Mouse (Mus musculus) megakaryocyte, embryonic 14.5 days (primary cell): ENCODE results near the gene Mycbpap. TPM values are rescaled to one million over a fixed set of nuclear protein-coding genes. Genes with fewer than 3 reads are reported as not detected.

Experiments used
- H3K27me3 ChIP-seq: replicated peaks from 2 replicates; pipeline ENCODE3; 2012; ENCODE audit warnings: inconsistent platforms
- H3K36me3 ChIP-seq: replicated peaks from 2 replicates; pipeline ENCODE3; 2012; ENCODE audit warnings: low read length, inconsistent platforms, mixed read lengths
- H3K4me1 ChIP-seq: 2 replicates; pipeline ENCODE4 v1.6.1; 2012; ENCODE audit warnings: inconsistent platforms
- H3K4me3 ChIP-seq: replicated peaks from 2 replicates; pipeline ENCODE3; 2012; ENCODE audit warnings: moderate library complexity, mild to moderate bottlenecking, inconsistent platforms
- H3K9me3 ChIP-seq: 2 replicates; pipeline ENCODE4 v1.6.1; 2012; ENCODE audit warnings: inconsistent platforms
- FLI1 ChIP-seq: IDR thresholded peaks from 2 replicates; pipeline ENCODE4 v1.6.1; 2012; ENCODE audit warnings: low read length, inconsistent platforms, mixed read lengths
- GATA1 ChIP-seq: IDR thresholded peaks from 3 replicates; pipeline ENCODE4 v1.6.1; 2012; ENCODE audit warnings: mixed read lengths, low read length, inconsistent platforms, borderline replicate concordance
- polyA plus RNA-seq: library from polyadenylated mRNA; stranded (reverse); fragments of >175 nt; gene quantifications from 2 replicates; pipeline ENCODE4 v1.2.3, GENCODE M21; 2012; ENCODE audit warnings: low replicate concordance; ENCODE audit not compliant: insufficient read depth

Gene Mycbpap
- polyA plus RNA-seq, 1 experiment = not detected

DNA sequence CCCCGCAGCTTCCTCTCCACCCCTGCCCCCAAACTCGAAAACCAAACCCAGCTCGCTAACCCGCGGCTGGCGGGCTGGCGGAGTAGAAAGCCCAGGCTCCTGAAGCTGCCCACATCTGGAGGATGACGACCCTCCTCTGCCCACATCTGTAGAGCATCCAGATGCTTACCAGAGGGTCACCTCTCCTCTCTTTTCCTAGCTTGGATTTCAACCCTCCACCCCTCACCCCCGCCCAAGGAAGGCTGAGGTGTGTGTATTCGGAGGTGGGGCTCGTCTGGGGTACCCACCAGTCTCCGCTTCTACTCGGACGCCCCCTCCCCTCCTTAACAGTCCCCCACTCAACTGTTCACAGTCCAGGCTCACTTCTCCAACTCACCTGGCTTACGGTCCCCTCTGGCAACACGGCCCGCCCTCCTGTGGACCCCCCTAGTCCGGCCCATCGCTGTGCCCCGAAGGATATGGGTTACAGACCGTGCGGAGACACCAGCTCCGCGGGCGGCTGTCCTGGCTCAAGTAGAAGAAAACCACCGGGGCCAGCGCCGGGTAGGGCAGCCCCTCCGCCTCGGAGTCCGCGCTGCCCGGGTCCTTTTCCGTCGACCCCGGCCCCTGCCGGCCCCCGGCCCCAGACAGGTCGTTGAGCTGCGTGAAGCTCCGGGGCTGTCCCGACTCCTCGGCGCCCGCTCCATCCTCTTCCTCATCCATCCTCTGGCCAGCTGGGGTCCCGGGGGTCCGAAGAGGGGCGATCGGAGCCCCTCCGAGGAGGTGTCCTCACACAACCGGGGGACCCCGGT lies 48.4 kb downstream of the Mycbpap start:
- H3K27me3 ChIP-seq = peaks cover 98% of the 10 kb centered on the region
- no peaks in the 10 kb centered on the region for H3K36me3 ChIP-seq
- no peaks in the 10 kb centered on the region for H3K9me3 ChIP-seq
- no peak for TF ChIP-seq GATA1
- no peak for TF ChIP-seq FLI1
- peak overlapping the region; percentile 88 for H3K4me3 ChIP-seq
- peaks cover 28% of the 10 kb centered on the region for H3K4me1 ChIP-seq

DNA sequence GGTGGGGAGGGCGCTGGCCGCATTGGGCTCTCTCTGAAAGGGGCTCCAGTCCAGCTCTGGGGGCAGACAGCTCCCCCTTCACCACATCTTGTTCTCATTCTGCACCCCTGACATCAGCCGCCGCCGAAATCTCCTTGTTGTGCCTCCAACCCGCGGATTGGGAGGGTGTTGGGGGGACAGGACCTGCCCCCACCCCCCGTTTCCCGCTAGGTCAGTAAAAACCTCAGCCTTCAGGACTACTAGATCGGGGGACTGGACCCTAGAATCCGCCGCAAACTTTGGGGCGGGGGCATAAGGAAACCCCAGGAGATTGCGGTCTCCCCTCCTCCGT lies 49.0 kb downstream of the Mycbpap start:
- no peak overlapping the region for H3K4me3 ChIP-seq
- peaks cover 28% of the 10 kb centered on the region for H3K4me1 ChIP-seq
- H3K9me3 ChIP-seq = no peaks in the 10 kb centered on the region
- no peak for TF ChIP-seq FLI1
- TF ChIP-seq GATA1 = no peak
- H3K27me3 ChIP-seq = peaks cover 97% of the 10 kb centered on the region
- no peaks in the 10 kb centered on the region for H3K36me3 ChIP-seq

DNA sequence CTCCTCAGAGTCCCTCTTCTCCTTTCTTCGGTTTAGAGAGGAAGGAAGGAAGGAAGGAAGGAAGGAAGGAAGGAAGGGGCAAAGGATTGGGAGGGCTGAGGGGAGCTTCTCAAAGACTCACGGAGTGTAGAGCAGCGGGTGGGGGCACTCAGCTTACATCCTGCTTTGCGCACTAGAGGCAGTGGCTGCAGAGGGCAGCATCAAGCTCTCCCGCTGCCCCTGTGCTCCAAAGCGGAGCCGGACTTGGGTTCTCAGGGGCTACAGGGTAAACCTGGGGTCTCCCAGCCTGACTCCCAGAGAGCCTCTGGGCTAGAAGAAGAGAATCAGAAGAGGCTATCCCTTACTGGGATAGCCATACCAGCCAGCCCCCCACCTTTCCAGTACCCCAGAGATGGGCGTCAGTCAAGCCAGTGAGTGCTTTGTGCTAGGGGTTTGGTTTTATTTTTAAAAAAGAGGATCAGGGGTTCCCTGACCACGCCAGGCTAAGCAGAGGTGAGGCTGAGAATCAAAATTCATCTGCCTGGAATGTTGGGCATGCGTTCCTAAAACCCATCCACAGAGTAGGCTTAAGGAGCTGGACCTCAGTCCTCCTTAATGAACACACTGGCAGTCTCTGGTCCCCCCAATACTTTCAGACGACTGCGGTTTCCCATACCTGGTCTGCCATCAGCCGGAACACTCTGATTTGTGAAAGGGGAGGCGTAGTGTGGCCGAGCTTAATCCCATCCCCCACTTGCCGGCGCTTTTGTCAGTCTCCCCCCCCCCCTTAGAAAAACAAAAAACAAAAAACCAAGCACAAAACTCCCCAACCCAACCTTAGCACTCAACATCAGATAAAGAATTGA lies 49.6 kb downstream of the Mycbpap start:
- peaks cover 96% of the 10 kb centered on the region for H3K27me3 ChIP-seq

DNA sequence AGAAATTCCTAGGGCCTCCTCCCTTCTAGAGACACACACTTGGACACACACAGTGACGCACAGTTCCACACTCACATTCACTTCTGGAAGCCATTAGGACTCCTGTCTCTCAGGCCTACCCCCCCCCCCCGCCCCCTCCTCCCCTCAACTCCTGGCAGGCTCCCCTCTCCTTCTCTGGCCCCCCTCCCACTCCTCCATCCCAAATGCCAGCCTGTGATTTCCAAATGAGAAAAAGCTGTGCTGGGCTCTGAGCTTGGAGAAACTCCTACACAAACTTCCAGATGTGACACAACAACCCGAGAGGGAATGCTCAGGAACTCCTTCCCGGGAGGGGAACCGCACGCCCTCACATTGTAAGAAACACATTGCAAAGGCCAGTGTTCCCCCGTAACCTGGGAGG lies 51.2 kb downstream of the Mycbpap start:
- TF ChIP-seq FLI1 (no peak), GATA1 (no peak)
- H3K36me3 ChIP-seq = no peaks in the 10 kb centered on the region
- H3K9me3 ChIP-seq = no peaks in the 10 kb centered on the region
- peaks cover 96% of the 10 kb centered on the region for H3K27me3 ChIP-seq
- H3K4me1 ChIP-seq = peaks cover 25% of the 10 kb centered on the region
- H3K4me3 ChIP-seq = no peak overlapping the region

More for the DNA sequence above, 49.6 kb downstream of the Mycbpap start:
- Histone ChIP-seq H3K36me3 (no peaks in the 10 kb centered on the region), H3K4me1 (peaks cover 28% of the 10 kb centered on the region), H3K9me3 (no peaks in the 10 kb centered on the region), H3K4me3 (no peak overlapping the region)
- TF ChIP-seq FLI1 (no peak), GATA1 (no peak)

DNA sequence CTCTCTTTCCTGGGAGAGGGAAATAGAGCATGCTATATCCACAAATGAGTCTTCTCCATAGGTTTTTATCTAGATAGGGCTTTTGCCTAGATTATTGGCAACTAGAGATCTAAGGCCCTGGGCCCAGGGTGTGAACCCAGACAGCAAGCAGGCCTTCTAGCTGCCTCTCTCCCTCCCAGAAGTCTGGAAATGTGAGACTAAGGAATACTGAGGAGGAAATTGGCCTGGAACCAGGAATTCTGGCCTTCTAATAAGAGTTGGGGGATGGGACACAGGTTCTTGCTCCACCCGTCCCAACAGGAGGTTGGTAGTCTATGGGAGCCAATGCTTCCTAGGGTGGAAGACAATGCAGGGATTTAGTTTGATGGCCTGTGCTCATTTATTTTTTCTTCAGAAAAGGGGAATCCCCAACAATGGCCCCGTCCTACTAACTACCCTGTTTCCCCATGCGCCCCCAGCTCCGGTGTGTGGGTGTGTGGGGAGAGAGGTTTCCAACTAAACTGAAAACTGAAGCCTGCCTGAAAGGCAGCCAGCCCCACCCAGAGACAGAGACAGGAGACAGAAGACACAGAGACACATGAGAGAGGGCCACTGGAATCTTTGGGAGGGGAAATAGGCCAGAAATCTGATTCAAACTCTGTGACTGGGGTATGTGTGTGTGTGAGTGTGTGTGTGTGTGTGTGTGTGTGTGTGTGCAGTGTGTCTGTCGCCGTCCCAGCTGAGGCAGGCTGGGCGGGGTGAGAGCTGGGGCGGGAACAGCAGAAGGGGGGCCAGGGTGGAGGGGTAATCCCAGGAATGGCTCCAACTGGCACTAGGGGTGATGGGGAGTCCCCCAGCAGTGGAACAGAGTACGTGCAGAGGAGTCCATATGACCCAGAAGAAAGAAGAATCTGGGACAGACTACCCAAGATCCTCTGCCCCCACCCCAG lies 52.1 kb downstream of the Mycbpap start:
- H3K9me3 ChIP-seq = no peaks in the 10 kb centered on the region
- no peaks in the 10 kb centered on the region for H3K36me3 ChIP-seq
- peaks cover 19% of the 10 kb centered on the region for H3K4me1 ChIP-seq
- peaks cover 94% of the 10 kb centered on the region for H3K27me3 ChIP-seq
- TF ChIP-seq FLI1 (no peak), GATA1 (no peak)
- no peak overlapping the region for H3K4me3 ChIP-seq

DNA sequence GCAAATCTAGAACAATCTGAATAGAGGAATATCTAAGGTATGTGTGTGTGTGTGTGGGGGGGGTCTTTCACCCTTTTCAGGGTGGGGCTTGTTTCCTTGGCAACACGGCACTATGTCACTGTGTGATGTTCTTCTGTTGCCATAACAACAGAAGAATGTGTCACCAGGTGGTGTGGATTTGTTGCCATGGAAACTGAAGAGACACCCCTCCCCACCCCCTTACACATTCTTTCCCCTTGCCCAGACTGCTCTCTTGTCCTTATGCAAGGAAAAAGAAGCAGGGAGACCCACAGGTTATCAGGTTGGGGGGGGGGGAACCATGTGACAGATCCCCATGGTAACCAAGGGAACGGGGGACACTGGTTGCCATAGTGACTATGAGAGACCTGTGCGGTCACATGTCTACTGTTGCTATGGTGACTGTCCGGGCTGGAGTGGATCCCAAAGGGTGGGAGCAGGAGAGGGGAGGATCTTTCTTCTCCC lies 52.9 kb downstream of the Mycbpap start:
- peaks cover 12% of the 10 kb centered on the region for H3K4me1 ChIP-seq
- H3K9me3 ChIP-seq = no peaks in the 10 kb centered on the region
- no peak for TF ChIP-seq FLI1
- no peak for TF ChIP-seq GATA1
- peaks cover 94% of the 10 kb centered on the region for H3K27me3 ChIP-seq
- no peaks in the 10 kb centered on the region for H3K36me3 ChIP-seq
- no peak overlapping the region for H3K4me3 ChIP-seq

DNA sequence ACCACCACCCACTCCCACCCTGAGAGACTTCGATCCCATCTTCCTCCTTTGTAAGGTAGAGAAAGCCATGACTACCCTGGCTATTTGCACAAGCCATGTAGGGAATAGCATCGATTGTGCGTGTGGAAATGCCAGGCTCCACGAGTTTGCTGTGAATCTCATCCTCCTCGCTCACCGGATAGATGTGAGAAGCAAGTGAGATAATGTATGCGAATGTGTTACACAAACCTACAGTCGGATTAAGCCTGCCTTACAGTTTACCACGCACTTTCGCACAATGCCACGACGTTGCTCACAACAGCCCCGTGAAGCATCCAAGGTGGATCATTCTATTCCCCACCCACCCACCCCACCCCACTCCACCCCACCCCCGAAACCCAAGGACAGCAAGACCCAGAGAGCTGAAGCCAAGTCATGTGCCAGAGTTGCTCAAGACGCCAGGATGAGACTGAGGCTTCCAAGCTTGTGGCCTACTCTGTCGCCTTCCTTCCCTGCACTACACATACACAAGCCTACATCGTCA lies 55.1 kb downstream of the Mycbpap start:
- Histone ChIP-seq H3K36me3 (no peaks in the 10 kb centered on the region), H3K4me1 (no peaks in the 10 kb centered on the region), H3K27me3 (peaks cover 90% of the 10 kb centered on the region), H3K9me3 (no peaks in the 10 kb centered on the region), H3K4me3 (no peak overlapping the region)
- no peak for TF ChIP-seq FLI1
- no peak for TF ChIP-seq GATA1

DNA sequence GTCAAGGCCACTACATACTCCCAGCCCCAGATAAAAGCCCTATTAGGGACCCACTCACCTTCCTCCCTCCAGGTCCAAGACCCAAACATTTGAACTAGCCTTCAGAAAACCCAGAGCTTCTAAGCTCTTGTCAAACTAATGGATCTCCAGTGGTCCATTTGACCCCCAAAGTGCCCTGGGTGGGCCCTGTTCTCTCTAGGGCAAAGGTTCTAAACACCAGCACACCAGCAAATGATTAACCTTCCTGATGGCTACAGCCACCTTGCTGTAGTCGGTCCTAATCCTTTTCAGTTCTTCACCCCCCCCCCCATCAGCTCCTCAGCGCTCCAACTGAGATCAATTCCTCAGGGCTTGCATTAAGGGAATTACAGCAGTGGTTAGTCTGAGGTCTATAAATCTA lies 57.4 kb downstream of the Mycbpap start:
- no peak overlapping the region for H3K4me3 ChIP-seq
- peaks cover 86% of the 10 kb centered on the region for H3K27me3 ChIP-seq
- TF ChIP-seq GATA1 = no peak
- TF ChIP-seq FLI1 = no peak
- no peaks in the 10 kb centered on the region for H3K4me1 ChIP-seq
- H3K9me3 ChIP-seq = no peaks in the 10 kb centered on the region
- H3K36me3 ChIP-seq = no peaks in the 10 kb centered on the region

DNA sequence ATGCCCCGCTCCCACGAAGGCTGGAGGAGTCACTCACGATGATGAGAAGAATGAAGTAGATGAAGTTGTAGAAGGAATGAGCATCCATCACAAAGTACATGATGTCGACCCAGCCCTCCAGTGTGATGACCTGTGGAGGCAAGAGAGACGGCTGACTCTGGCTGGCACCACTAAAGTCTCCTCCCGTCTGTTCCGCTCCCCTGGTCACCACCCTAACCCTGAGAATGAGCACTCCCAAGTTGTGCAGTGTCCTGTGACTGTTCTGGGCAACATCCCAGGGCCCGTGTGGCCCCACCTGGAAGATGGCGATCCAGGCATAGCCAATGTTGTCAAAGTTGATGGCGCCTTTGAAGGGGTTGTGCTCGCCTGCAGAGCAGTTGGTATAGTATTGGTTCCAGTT lies 59.7 kb downstream of the Mycbpap start:
- no peaks in the 10 kb centered on the region for H3K9me3 ChIP-seq
- peaks cover 87% of the 10 kb centered on the region for H3K27me3 ChIP-seq
- H3K4me3 ChIP-seq = no peak overlapping the region
- TF ChIP-seq FLI1 = no peak
- no peak for TF ChIP-seq GATA1
- no peaks in the 10 kb centered on the region for H3K4me1 ChIP-seq
- H3K36me3 ChIP-seq = no peaks in the 10 kb centered on the region
